Mouse (Mus musculus) cortical plate, adult 2 months (tissue): ENCODE results near the gene Zfhx3.

Experiments
- CTCF ChIP-seq: fragments of 200-500 bp; IDR thresholded peaks from 2 replicates; pipeline ENCODE4 v1.5.1; 2011; ENCODE audit warnings: mild to moderate bottlenecking, control low read depth, low read length; ENCODE audit not compliant: insufficient read depth; ENCODE audit errors: extremely low read depth
- POLR2A ChIP-seq: fragments of 200-500 bp; IDR thresholded peaks from 2 replicates; pipeline ENCODE4 v1.6.1; 2011; ENCODE audit warnings: mild to moderate bottlenecking, low read length, control low read depth; ENCODE audit not compliant: insufficient read depth; ENCODE audit errors: extremely low read depth

DNA sequence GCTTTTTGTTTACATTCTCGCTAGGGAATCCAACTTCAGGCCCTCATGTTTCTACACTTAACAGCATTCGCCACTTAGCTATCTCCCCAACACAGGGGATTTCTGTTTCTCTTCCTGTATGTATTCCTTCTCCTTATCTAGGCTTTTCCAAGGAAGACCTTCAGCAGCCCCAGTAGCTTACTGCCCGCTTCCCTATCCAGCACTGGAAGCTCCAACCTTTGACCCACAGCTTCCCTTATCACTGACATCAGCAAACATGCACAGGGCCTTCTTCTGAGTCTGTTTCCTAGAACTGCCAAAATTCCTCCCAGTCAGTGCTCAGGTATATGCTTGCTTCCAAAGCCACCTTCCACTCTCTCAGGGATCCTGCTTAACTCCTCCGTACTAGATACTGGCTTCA lies 29.8 kb downstream of the Zfhx3 start:
- no peak for TF ChIP-seq CTCF
- TF ChIP-seq POLR2A, result no peak
